Mouse (Mus musculus) kidney, embryonic 16.5 days (tissue): ENCODE results near the gene Olfr765. TPM values are rescaled to one million over a fixed set of nuclear protein-coding genes. Genes with fewer than 3 reads are reported as not detected.
"Not testable (repeated sequence)": the region's sequence is repeated elsewhere in the genome, so short reads cannot be mapped to it uniquely, and the experiment has no call there.

Experiments
- ATAC-seq: fragments of 200-750 bp; cut with Nextera tagmentation; 2 replicates; pipeline ENCODE4 v1.8.0; 2017; ENCODE audit warnings: moderate TSS enrichment; ENCODE audit not compliant: low FRiP score, low TSS enrichment
- H3K27ac ChIP-seq: fragments of 300-500 bp; sonication (generic); 2 replicates; pipeline ENCODE4 v1.5.1; 2014; ENCODE audit warnings: low read length
- H3K27me3 ChIP-seq: fragments of 300-500 bp; sonication (generic); 2 replicates; pipeline ENCODE4 v1.6.1; 2014; ENCODE audit warnings: low read length, control low read depth, mixed read lengths; ENCODE audit not compliant: insufficient read depth
- H3K36me3 ChIP-seq: fragments of 300-500 bp; sonication (generic); 2 replicates; pipeline ENCODE4 v1.6.1; 2014; ENCODE audit warnings: low read length, control low read depth, mixed read lengths; ENCODE audit not compliant: insufficient read depth
- H3K4me1 ChIP-seq: fragments of 300-500 bp; sonication (generic); 2 replicates; pipeline ENCODE4 v1.6.1; 2014; ENCODE audit warnings: low read length, control low read depth, mixed read lengths; ENCODE audit not compliant: insufficient read depth
- H3K4me2 ChIP-seq: fragments of 300-500 bp; sonication (generic); replicated peaks from 2 replicates; pipeline ENCODE4 v1.6.1; 2014; ENCODE audit warnings: low read depth, low read length
- H3K4me3 ChIP-seq: fragments of 300-500 bp; sonication (generic); 2 replicates; pipeline ENCODE4 v1.5.1; 2014; ENCODE audit warnings: mild to moderate bottlenecking, low read length
- H3K9ac ChIP-seq: fragments of 300-500 bp; sonication (generic); replicated peaks from 2 replicates; pipeline ENCODE4 v1.6.1; 2014; ENCODE audit warnings: low read length
- H3K9me3 ChIP-seq: fragments of 300-500 bp; sonication (generic); 2 replicates; pipeline ENCODE4 v1.6.1; 2016; ENCODE audit warnings: low read length, control low read depth
- WGBS: fragments of 180-500 bp; shearing (Covaris S2); extraction: QIAGEN DNeasy Blood & Tissue Kit; methylation state at CpG from one replicate; pipeline ENCODE4 v1.1.7; 2014; 5-methylcytosine and 5-hydroxymethylcytosine counted together
- polyA plus RNA-seq: library from polyadenylated mRNA; unstranded; fragments of >200 nt; fragmentation: Nextera tagmentation; extraction: Ambion mirVana; gene quantifications from 2 replicates; pipeline ENCODE4 v1.2.1, GENCODE M21; 2015

Olfr765 gene
- polyA plus RNA-seq, result not detected in 2 replicates

DNA sequence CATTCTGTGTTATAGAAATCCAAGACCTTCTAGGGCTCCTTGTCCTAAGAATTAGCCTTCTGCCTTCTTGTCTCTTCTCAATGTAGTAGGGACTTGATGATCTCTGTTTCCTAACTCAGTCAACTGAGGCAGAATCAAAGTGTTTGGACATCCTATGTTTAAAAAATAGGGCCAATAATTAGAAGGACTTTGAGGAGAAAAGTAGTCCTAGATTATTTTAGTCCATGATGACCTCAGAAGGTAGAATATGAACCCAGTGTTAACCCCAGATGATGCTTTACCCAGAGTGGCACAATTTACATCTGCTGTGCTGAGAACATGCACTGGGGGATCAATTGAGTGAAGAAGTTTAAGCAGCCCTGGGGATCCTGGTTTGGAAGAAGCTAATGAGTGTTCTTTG is at the start of gene Olfr765:
Olfr765 (minus strand) TSS at position 101 of the 400 bp plus-strand sequence.
- not testable (repeated sequence) for ATAC-seq, H3K27me3 ChIP-seq, H3K27ac ChIP-seq, H3K4me3 ChIP-seq, H3K36me3 ChIP-seq, H3K9me3 ChIP-seq, H3K9ac ChIP-seq, H3K4me2 ChIP-seq, H3K4me1 ChIP-seq

DNA sequence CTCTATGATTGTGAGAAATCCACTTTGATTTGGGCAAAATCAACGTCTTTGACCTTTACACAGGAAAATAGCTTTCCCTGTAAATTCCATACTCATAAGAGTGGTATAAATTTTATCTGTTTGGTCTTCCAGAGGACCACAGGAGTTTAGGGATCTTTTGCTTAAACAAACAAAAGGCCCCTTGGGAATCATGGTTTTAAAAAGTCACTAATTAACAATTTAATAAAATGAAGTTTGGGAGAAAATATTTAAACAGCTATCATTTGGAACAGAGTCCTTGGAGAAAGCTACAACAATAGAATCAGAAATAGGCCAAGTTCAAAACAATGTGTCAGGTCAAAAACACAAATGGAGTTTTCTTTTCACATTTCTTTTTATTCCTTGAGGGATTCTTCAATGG is 49.5 kb upstream of the Olfr765 start, which contains the start of gene Olfr768:
Olfr768 (minus strand) TSS at position 101 of the 400 bp plus-strand sequence.
- WGBS, result 75% methylated on average over 1 of the region's 1 CpGs
- Histone ChIP-seq H3K4me3 (no peak within 1 kb of the TSS), H3K9me3 (no peaks in the 10 kb centered on the region), H3K27me3 (no peaks in the 10 kb centered on the region), H3K9ac (no peak within 1 kb of the TSS), H3K4me2 (no peak within 1 kb of the TSS), H3K36me3 (no peaks in the 10 kb centered on the region), H3K4me1 (no peaks in the 10 kb centered on the region), H3K27ac (no peak within 1 kb of the TSS)
- ATAC-seq, result no peak

GRCm38 (mm10) chr10:129082810-129083209 is 33.0 kb upstream of the Olfr765 start, which contains the start of gene Olfr767:
Gene Olfr767, minus strand, starts transcription at chr10:129082910.
- H3K4me2 ChIP-seq, H3K27me3 ChIP-seq, H3K27ac ChIP-seq, ATAC-seq, H3K4me3 ChIP-seq, H3K36me3 ChIP-seq, H3K9ac ChIP-seq, H3K4me1 ChIP-seq, H3K9me3 ChIP-seq: not testable (repeated sequence)

DNA sequence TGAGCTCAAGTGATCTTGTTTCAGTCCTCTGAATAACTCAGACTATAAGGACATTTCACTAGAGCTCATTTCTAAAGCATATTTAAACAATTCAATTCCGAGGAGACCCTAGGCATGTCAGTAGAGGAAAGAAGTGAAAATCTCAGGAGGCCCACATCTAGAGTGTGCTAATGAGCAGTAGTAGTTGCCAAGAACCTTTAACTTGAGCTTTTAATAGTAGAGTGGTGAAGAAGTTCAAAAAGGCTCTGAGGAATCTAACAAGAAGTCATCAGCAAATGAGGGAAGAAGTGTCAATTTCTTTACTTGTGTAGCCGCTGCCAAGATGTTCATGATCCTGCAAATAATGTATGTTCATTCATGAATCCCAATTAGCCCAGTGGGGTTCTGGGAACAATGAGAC is 19.1 kb upstream of the Olfr765 start, which contains the start of gene Olfr766-ps1:
Olfr766-ps1 (minus strand) TSS at position 101 of the 400 bp plus-strand sequence.
- Histone ChIP-seq H3K27ac (no peak within 1 kb of the TSS), H3K4me2 (no peak within 1 kb of the TSS), H3K27me3 (no peaks in the 10 kb centered on the region), H3K9me3 (no peaks in the 10 kb centered on the region), H3K36me3 (no peaks in the 10 kb centered on the region), H3K4me1 (no peaks in the 10 kb centered on the region), H3K4me3 (no peak within 1 kb of the TSS), H3K9ac (no peak within 1 kb of the TSS)
- 89% methylated on average over 2 of the region's 2 CpGs for WGBS
- ATAC-seq, result no peak

DNA sequence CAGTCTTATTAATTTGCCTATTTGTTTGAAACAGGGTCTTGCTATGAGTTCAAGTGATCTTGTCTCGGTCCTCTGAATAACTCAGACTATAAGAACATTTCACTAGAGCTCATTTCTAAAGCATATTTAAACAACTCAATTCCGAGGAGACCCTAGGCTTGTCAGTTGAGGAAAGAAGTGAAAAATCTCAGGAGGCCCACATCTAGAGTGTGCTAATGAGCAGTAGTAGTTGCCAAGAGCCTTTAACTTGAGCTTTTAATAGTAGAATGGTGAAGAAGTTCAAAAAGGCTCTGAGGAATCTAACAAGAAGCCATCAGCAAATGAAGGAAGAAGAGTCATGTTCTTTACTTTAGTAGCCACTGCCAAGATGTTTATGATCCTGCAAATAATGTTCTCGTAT is 10.0 kb downstream of the Olfr765 start, which contains the start of gene Olfr764-ps1:
Olfr764-ps1 (minus strand) TSS at position 101 of the 400 bp plus-strand sequence.
- WGBS, result 77% methylated on average over 3 of the region's 3 CpGs
- no peaks in the 10 kb centered on the region for H3K27me3 ChIP-seq
- H3K27ac ChIP-seq, result no peak within 1 kb of the TSS
- H3K4me2 ChIP-seq, result no peak within 1 kb of the TSS
- no peak within 1 kb of the TSS for H3K4me3 ChIP-seq
- ATAC-seq, result no peak
- no peak within 1 kb of the TSS for H3K9ac ChIP-seq
- no peaks in the 10 kb centered on the region for H3K36me3 ChIP-seq
- no peaks in the 10 kb centered on the region for H3K4me1 ChIP-seq
- no peaks in the 10 kb centered on the region for H3K9me3 ChIP-seq

- H3K4me2 ChIP-seq, result no peak overlapping the region
- H3K27me3 ChIP-seq, result no peaks in the 10 kb centered on the region
- ATAC-seq, result peak; percentile 46; the same call in 1 of the 2 replicates
- H3K9me3 ChIP-seq, result no peaks in the 10 kb centered on the region
- no peaks in the 10 kb centered on the region for H3K4me1 ChIP-seq
- H3K4me3 ChIP-seq, result no peak overlapping the region
- H3K36me3 ChIP-seq, result no peaks in the 10 kb centered on the region
- H3K9ac ChIP-seq, result no peak overlapping the region
- H3K27ac ChIP-seq, result no peak overlapping the region
- 24% methylated on average over 2 of the region's 2 CpGs for WGBS
Observed at GRCm38 (mm10) chr10:129028343-129028742, 21.5 kb downstream of the Olfr765 start.

DNA sequence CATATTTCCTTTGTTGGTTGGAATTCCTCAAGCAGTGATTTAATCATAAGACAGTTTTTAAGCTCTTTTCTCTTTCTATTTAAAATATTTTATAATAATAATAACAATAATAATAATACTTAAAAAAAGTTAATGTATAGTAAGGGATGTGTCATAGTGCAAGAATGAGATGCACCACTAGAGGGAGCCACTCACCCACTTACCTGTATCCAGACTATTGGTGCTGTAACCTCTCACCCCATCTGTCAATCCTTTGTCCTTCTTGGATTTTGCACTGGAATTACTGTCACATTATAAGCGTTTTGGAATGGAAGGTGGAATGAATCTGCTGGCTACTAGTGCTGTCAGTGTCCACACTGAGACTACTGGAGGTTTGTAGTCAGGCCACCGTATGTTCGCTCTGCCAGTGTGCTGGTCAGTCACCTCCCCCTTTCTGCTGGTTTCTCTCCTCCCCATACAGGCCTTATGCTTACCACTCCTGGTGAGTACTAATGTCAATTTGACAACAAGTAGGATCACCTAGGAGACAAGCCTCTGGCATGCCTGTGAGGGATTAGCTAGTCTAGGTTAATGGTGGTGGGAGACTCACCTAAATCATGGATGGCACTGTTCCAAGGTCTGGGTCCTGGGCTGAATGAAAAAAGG is 23.7 kb downstream of the Olfr765 start:
- WGBS, result 61% methylated on average over 3 of the region's 3 CpGs
- no peak overlapping the region for H3K4me2 ChIP-seq
- H3K9ac ChIP-seq, result no peak overlapping the region
- ATAC-seq, result peak; percentile 51; the same call in 1 of the 2 replicates
- H3K27ac ChIP-seq, result no peak overlapping the region
- no peaks in the 10 kb centered on the region for H3K4me1 ChIP-seq
- no peaks in the 10 kb centered on the region for H3K27me3 ChIP-seq
- H3K9me3 ChIP-seq, result no peaks in the 10 kb centered on the region
- no peak overlapping the region for H3K4me3 ChIP-seq
- H3K36me3 ChIP-seq, result no peaks in the 10 kb centered on the region

- Histone ChIP-seq H3K4me1 (no peaks in the 10 kb centered on the region), H3K9ac (no peak overlapping the region), H3K27me3 (no peaks in the 10 kb centered on the region), H3K9me3 (no peaks in the 10 kb centered on the region), H3K4me2 (no peak overlapping the region), H3K27ac (no peak overlapping the region), H3K36me3 (no peaks in the 10 kb centered on the region), H3K4me3 (no peak overlapping the region)
- ATAC-seq, result peak; percentile 23; the same call in 1 of the 2 replicates
Observed at GRCm38 (mm10) chr10:129023319-129023718, 26.5 kb downstream of the Olfr765 start.

DNA sequence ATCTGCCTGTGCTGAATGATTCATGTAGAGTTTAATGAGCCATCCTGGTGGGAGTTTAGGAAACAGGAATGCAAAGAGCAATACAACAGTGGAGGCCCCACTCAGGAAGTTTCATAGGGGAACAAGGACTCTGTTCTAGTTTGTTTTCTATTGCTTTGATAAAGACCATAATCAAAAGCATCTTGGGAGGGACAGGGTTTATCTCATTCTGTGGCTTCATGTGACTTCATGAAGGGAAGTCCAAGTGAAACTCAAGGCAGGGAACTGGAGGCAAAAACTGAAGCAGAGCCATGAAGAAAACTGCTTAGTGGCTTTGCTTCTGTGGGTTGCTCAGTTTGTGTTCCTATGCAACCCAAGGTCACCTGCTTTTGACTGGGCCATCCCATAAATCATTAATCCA is 35.3 kb downstream of the Olfr765 start:
- Histone ChIP-seq H3K4me1 (no peaks in the 10 kb centered on the region), H3K4me2 (no peak overlapping the region), H3K27me3 (no peaks in the 10 kb centered on the region), H3K4me3 (no peak overlapping the region), H3K9me3 (no peaks in the 10 kb centered on the region), H3K36me3 (no peaks in the 10 kb centered on the region), H3K27ac (no peak overlapping the region), H3K9ac (no peak overlapping the region)
- ATAC-seq, result no peak

GRCm38 (mm10) chr10:129011511-129011910 is 38.3 kb downstream of the Olfr765 start:
- H3K4me1 ChIP-seq, H3K4me3 ChIP-seq, H3K9me3 ChIP-seq, H3K36me3 ChIP-seq, H3K27ac ChIP-seq, H3K4me2 ChIP-seq, H3K27me3 ChIP-seq, H3K9ac ChIP-seq: not testable (repeated sequence)
- 62% methylated on average over 2 of the region's 5 CpGs for WGBS
- ATAC-seq, result 0 out of 2 replicates have a peak, but pooled peaks have one; percentile 57
